Mouse (Mus musculus) MEL (cell line): ENCODE data around the gene Poc1b. TPM values are rescaled to one million over a fixed set of nuclear protein-coding genes. Genes with fewer than 3 reads are reported as not detected.

Source experiments
- DNase-seq: peaks from one replicate; pipeline ENCODE4 v3.0.0; 2011; ENCODE audit warnings: low read depth, low spot score
- H3K27ac ChIP-seq: 2 replicates; pipeline ENCODE4 v1.5.1; 2012; ENCODE audit warnings: low read depth, mild to moderate bottlenecking, control low read depth, low read length, moderate library complexity; ENCODE audit not compliant: control insufficient read depth
- H3K27me3 ChIP-seq, 2 experiments: fragments of 150-350 bp in 1 of 2; sonication (generic) in 1 of 2; 2 replicates each; pipeline ENCODE4 v1.6.1; 2012; ENCODE audit warnings: low read length in 2 of 2, mild to moderate bottlenecking in 2 of 2, improper control_type of control experiment in 1 of 2, moderate library complexity in 1 of 2; ENCODE audit not compliant: insufficient read depth in 2 of 2, control insufficient read depth in 1 of 2
- H3K36me3 ChIP-seq, 2 experiments: 2 replicates each; pipeline ENCODE4 v1.6.1; 2012 to 2014; ENCODE audit warnings: low read length in 2 of 2, improper control_type of control experiment in 1 of 2, inconsistent platforms in 1 of 2, mild to moderate bottlenecking in 1 of 2; ENCODE audit not compliant: insufficient read depth in 2 of 2, control insufficient read depth in 1 of 2
- H3K4me1 ChIP-seq, 2 experiments: fragments of 150-350 bp in 1 of 2; sonication (generic) in 1 of 2; 2 replicates each; pipeline ENCODE4 v1.6.1; 2012; ENCODE audit warnings: low read length in 2 of 2, improper control_type of control experiment in 1 of 2, mild to moderate bottlenecking in 1 of 2; ENCODE audit not compliant: insufficient read depth in 2 of 2, control insufficient read depth in 1 of 2
- H3K4me3 ChIP-seq, 2 experiments: fragments of 150-350 bp in 1 of 2; sonication (generic) in 1 of 2; 2 replicates each; pipeline ENCODE4 v1.5.1; 2012; ENCODE audit warnings: low read depth in 2 of 2, low read length in 2 of 2, mild to moderate bottlenecking in 2 of 2, moderate library complexity in 2 of 2, control low read depth in 1 of 2, improper control_type of control experiment in 1 of 2; ENCODE audit not compliant: control insufficient read depth in 1 of 2, insufficient read depth in 1 of 2
- H3K79me2 ChIP-seq: 2 replicates; pipeline ENCODE4 v1.6.1; 2012; ENCODE audit warnings: mild to moderate bottlenecking, low read length, moderate library complexity; ENCODE audit not compliant: control insufficient read depth, poor library complexity, insufficient read depth
- H3K9ac ChIP-seq: 2 replicates; pipeline ENCODE4 v1.6.1; 2012; ENCODE audit warnings: low read depth, mild to moderate bottlenecking, control low read depth, low read length, moderate library complexity; ENCODE audit not compliant: control insufficient read depth, poor library complexity, severe bottlenecking
- H3K9me3 ChIP-seq: fragments of 150-350 bp; sonication (generic); replicated peaks from 2 replicates; pipeline ENCODE4 v1.6.1; 2012; ENCODE audit warnings: mild to moderate bottlenecking, low read length, improper control_type of control experiment, moderate library complexity; ENCODE audit not compliant: insufficient read depth
- EP300 ChIP-seq, 2 experiments: IDR thresholded peaks; 2 replicates each; pipeline ENCODE4 v1.6.1; 2011; ENCODE audit warnings: improper control_type of control experiment in 2 of 2, low read length in 2 of 2, low read depth in 1 of 2, mild to moderate bottlenecking in 1 of 2
- JUND ChIP-seq: IDR thresholded peaks from 2 replicates; pipeline ENCODE4 v1.6.1; 2011; ENCODE audit warnings: low read depth, mild to moderate bottlenecking, improper control_type of control experiment, low read length
- KAT2A ChIP-seq: conservative IDR thresholded peaks from 2 replicates; pipeline ENCODE4 v1.6.1; 2012; ENCODE audit warnings: low read depth, low read length, improper control_type of control experiment, inconsistent platforms
- MAX ChIP-seq: IDR thresholded peaks from 2 replicates; pipeline ENCODE4 v1.6.1; 2011; ENCODE audit warnings: low read length, improper control_type of control experiment
- MEF2A ChIP-seq: IDR thresholded peaks from 2 replicates; pipeline ENCODE4 v1.6.1; 2014; ENCODE audit warnings: low read depth, mild to moderate bottlenecking, inconsistent platforms, low read length, improper control_type of control experiment; ENCODE audit not compliant: poor library complexity, insufficient replicate concordance, severe bottlenecking; ENCODE audit errors: extremely low read depth
- RAD21 ChIP-seq: IDR thresholded peaks from 2 replicates; pipeline ENCODE4 v1.6.1; 2011; ENCODE audit warnings: mild to moderate bottlenecking, low read depth, low read length, improper control_type of control experiment
- SIN3A ChIP-seq: IDR thresholded peaks from 2 replicates; pipeline ENCODE4 v1.6.1; 2012; ENCODE audit warnings: low read length, improper control_type of control experiment, inconsistent platforms
- USF1 ChIP-seq: IDR thresholded peaks from 2 replicates; pipeline ENCODE4 v1.6.1; 2014; ENCODE audit warnings: low read depth, mild to moderate bottlenecking, inconsistent platforms, low read length, improper control_type of control experiment, moderate library complexity
- ZC3H11A ChIP-seq: IDR thresholded peaks from 2 replicates; pipeline ENCODE4 v1.6.1; 2012; ENCODE audit warnings: low read depth, mild to moderate bottlenecking, inconsistent platforms, low read length, improper control_type of control experiment
- polyA plus RNA-seq, 2 experiments: library from polyadenylated mRNA; stranded (reverse) in 1 of 2; unstranded in 1 of 2; fragments of >175 nt in 1 of 2; fragments of >200 nt in 1 of 2; gene quantifications; 2 replicates each; pipeline versions ENCODE4 v1.2.1 to v1.2.4; 2012; ENCODE audit warnings: low replicate concordance in 2 of 2, low read depth in 1 of 2; ENCODE audit not compliant: insufficient read length in 2 of 2, insufficient read depth in 1 of 2, missing spikeins in 1 of 2
- total RNA-seq: library from RNA; depleted of rRNA; stranded (reverse); fragments of 300-350 nt; gene quantifications from 2 replicates; pipeline ENCODE4 v1.2.3, GENCODE M21; 2012

Gene Poc1b
- total and polyA plus RNA-seq, 3 experiments = 3.3 to 15.3 TPM; not detected in 1

- H3K4me3 ChIP-seq = no peak overlapping the region
- no peak overlapping the region for H3K27ac ChIP-seq
- DNase-seq = no peak
- H3K4me1 ChIP-seq = peaks cover 0 to 15% of the 10 kb centered on the region in 2 experiments; a peak in 2 of 4 replicates
- no peaks in the 10 kb centered on the region for H3K9me3 ChIP-seq
- H3K27me3 ChIP-seq = no peaks in the 10 kb centered on the region; a peak in 1 of 4 replicates
- peaks cover 0 to 12% of the 10 kb centered on the region in 2 experiments; a peak in 2 of 4 replicates for H3K36me3 ChIP-seq
- H3K79me2 ChIP-seq = no peaks in the 10 kb centered on the region
- H3K9ac ChIP-seq = no peak overlapping the region
- TF ChIP-seq MAX = no peak
- no peak for TF ChIP-seq SIN3A
Observed at GRCm38 (mm10) chr10:99238537-99238936, 131.7 kb downstream of the Poc1b start.

GRCm38 (mm10) chr10:99241284-99241828 lies 134.5 kb downstream of the Poc1b start:
- Histone ChIP-seq H3K36me3 (peaks cover 0 to 12% of the 10 kb centered on the region in 2 experiments; a peak in 2 of 4 replicates), H3K27me3 (no peaks in the 10 kb centered on the region), H3K9me3 (no peaks in the 10 kb centered on the region), H3K79me2 (no peaks in the 10 kb centered on the region), H3K27ac (peak overlapping the region; percentile 75), H3K4me1 (peaks cover 0 to 18% of the 10 kb centered on the region in 2 experiments; a peak in 2 of 4 replicates), H3K4me3 (peak overlapping the region in 1 of 2 experiments; percentile 16; a peak in 1 of 4 replicates), H3K9ac (0 out of 2 replicates have a peak overlapping the region, but pooled peaks have one; percentile 38)
- TF ChIP-seq JUND (peak; percentile 83; the same call in 1 of the 2 replicates), USF1 (no peak), KAT2A (no peak), MEF2A (no peak)
- no peak for DNase-seq

DNA sequence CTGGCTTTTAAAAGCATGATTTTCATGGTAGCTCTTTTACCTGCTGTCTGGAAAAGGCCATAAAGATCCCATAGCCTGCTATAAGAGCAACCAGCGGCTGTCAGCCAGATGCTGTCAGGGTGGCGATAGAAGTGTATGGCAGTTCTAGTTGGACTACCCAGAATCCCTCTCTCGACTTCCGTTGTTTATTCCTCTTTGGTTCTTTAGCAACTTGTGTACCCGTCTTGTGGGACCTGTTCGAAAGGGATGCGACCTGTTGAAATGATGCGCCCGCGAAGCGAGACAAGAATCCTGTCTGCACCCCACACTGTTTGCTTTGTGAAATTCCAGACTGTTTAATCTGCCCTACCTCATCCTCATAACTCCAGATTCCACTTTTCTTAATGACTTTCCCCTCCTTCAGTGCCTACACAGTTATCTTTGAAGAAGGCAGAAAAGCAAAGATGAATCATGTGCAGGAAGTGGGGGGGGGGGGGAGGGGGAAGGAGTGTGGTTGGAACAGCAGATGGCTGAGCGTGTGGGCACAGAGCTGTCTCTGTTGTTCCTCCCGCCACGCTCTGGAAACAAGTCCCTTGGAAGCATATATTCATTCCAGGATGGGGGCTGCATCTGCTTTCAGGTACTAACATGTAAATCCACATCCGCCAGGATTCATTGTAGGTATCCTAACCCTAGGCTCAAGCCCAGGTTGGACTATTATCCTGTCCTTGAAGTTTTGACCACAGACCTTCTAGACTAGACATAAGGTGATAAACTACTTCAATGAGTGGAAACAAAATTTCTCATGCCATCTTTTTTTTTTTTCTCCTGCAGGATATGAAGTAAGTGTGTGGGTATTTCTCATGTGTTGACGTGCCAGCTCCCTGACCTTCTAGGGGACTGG lies 135.2 kb downstream of the Poc1b start:
- Histone ChIP-seq H3K27ac (peak overlapping the region; percentile 75), H3K79me2 (no peaks in the 10 kb centered on the region), H3K36me3 (peaks cover 0 to 12% of the 10 kb centered on the region in 2 experiments; a peak in 2 of 4 replicates), H3K27me3 (no peaks in the 10 kb centered on the region), H3K9ac (0 out of 2 replicates have a peak overlapping the region, but pooled peaks have one; percentile 38)
- peak; percentile 50 for DNase-seq
- TF ChIP-seq ZC3H11A (no peak), RAD21 (no peak), SIN3A (no peak), EP300 (IDR thresholded peaks at IDR 0.05; ENCODE audit: low read depth in 1 of 2, low read length in 2 of 2) (peak; percentile 7 to 33; a peak in 1 of 4 replicates)
- TF ChIP-seq, all 39 proteins: peak for 1
- Histone ChIP-seq H3K4me1 (peaks cover 0 to 22% of the 10 kb centered on the region in 2 experiments; a peak in 2 of 4 replicates), H3K9me3 (no peaks in the 10 kb centered on the region), H3K4me3 (peak overlapping the region in 1 of 2 experiments; percentile 16; a peak in 1 of 4 replicates)
